In genomic region chr2:35508597-35509342, GRCm38 (mm10) we compare ENCODE assay signal across 8 mouse cellular contexts. TPM values are rescaled to one million over a fixed set of nuclear protein-coding genes. Genes with fewer than 3 reads are reported as not detected.
DNase-seq lines count a peak whose midpoint lies in the region; ATAC-seq lines count a peak whose summit lies in the region.

No protein-coding gene starts in this region.

- no peak overlapping the region for H3K9ac ChIP-seq in hindbrain, embryonic 13.5 days
- H3K9ac ChIP-seq in hindbrain, embryonic 11.5 days (ENCODE audit: low read depth, low read length), result no peak overlapping the region
- no peak overlapping the region for H3K9ac ChIP-seq in embryonic facial prominence, embryonic 12.5 days
- H3K9ac ChIP-seq in heart, embryonic 13.5 days, result peak overlapping the region; percentile 58
- no peak overlapping the region for H3K9ac ChIP-seq in liver, embryonic 16.5 days (ENCODE audit: low read depth, low read length)

- H3K27ac ChIP-seq in hindbrain, embryonic 13.5 days, result peak overlapping the region; percentile 66
- H3K27ac ChIP-seq in hindbrain, embryonic 11.5 days (ENCODE audit: low read depth, low read length), result no peak overlapping the region
- H3K27ac ChIP-seq in embryonic facial prominence, embryonic 12.5 days, result peak overlapping the region; percentile 58
- H3K27ac ChIP-seq in heart, embryonic 13.5 days (replicated peaks), result peak overlapping the region; percentile 79
- peak overlapping the region; percentile 39; the same call in 1 of the 2 replicates for H3K27ac ChIP-seq in liver, embryonic 16.5 days (ENCODE audit: low read length)

- H3K4me3 ChIP-seq in hindbrain, embryonic 13.5 days, result no peak overlapping the region
- no peak overlapping the region for H3K4me3 ChIP-seq in hindbrain, embryonic 11.5 days (ENCODE audit: low read depth, low read length)
- no peak overlapping the region for H3K4me3 ChIP-seq in embryonic facial prominence, embryonic 12.5 days
- no peak overlapping the region for H3K4me3 ChIP-seq in heart, embryonic 13.5 days
- no peak overlapping the region for H3K4me3 ChIP-seq in liver, embryonic 16.5 days (ENCODE audit: low read depth, low read length)

- no peak for DNase-seq in hindbrain, embryonic 11.5 days (ENCODE audit: low spot score)
- DNase-seq in kidney, postnatal 36 days, result peak; percentile 71 to 75
- DNase-seq in spleen, postnatal 14 days (ENCODE audit: low spot score in 2 of 2), result no peak

- H3K36me3 ChIP-seq in hindbrain, embryonic 13.5 days, result no peaks in the 10 kb centered on the region
- no peaks in the 10 kb centered on the region for H3K36me3 ChIP-seq in hindbrain, embryonic 11.5 days (ENCODE audit: control insufficient read depth, insufficient read depth, low read length)
- no peaks in the 10 kb centered on the region for H3K36me3 ChIP-seq in embryonic facial prominence, embryonic 12.5 days
- H3K36me3 ChIP-seq in heart, embryonic 13.5 days, result no peaks in the 10 kb centered on the region
- no peaks in the 10 kb centered on the region for H3K36me3 ChIP-seq in liver, embryonic 16.5 days (ENCODE audit: control insufficient read depth, insufficient read depth)

- no peaks in the 10 kb centered on the region for H3K9me3 ChIP-seq in hindbrain, embryonic 13.5 days
- no peaks in the 10 kb centered on the region for H3K9me3 ChIP-seq in hindbrain, embryonic 11.5 days (ENCODE audit: control insufficient read depth, low read length)
- no peaks in the 10 kb centered on the region for H3K9me3 ChIP-seq in embryonic facial prominence, embryonic 12.5 days
- H3K9me3 ChIP-seq in heart, embryonic 13.5 days, result 0 out of 2 replicates have a peak, but pooled peaks cover 3% of the 10 kb centered on the region
- H3K9me3 ChIP-seq in liver, embryonic 16.5 days (replicated peaks; ENCODE audit: control insufficient read depth, low read length), result no peaks in the 10 kb centered on the region

- H3K4me2 ChIP-seq in hindbrain, embryonic 13.5 days, result no peak overlapping the region
- no peak overlapping the region for H3K4me2 ChIP-seq in hindbrain, embryonic 11.5 days (replicated peaks; ENCODE audit: low read depth, low read length)
- no peak overlapping the region for H3K4me2 ChIP-seq in embryonic facial prominence, embryonic 12.5 days (replicated peaks)
- no peak overlapping the region for H3K4me2 ChIP-seq in heart, embryonic 13.5 days
- H3K4me2 ChIP-seq in liver, embryonic 16.5 days (ENCODE audit: low read depth, low read length), result no peak overlapping the region

- ATAC-seq in hindbrain, embryonic 13.5 days (ENCODE audit: low FRiP score), result no peak
- ATAC-seq in hindbrain, embryonic 11.5 days (ENCODE audit: low FRiP score), result no peak
- no peak for ATAC-seq in embryonic facial prominence, embryonic 12.5 days (ENCODE audit: insufficient number of reproducible peaks, insufficient read depth, low FRiP score, low TSS enrichment)
- ATAC-seq in heart, embryonic 13.5 days (ENCODE audit: extremely low read depth, insufficient number of reproducible peaks, low FRiP score, low TSS enrichment), result no peak
- ATAC-seq in liver, embryonic 16.5 days (ENCODE audit: low read depth), result no peak
- ATAC-seq in erythroid progenitor cell, adult 5-6 weeks (replicated peaks; ENCODE audit: low FRiP score, poor library complexity, severe bottlenecking), result no peak

- WGBS in hindbrain, embryonic 13.5 days, result 57% methylated on average over 10 of the region's 10 CpGs
- WGBS in hindbrain, embryonic 11.5 days, result 55% methylated on average over 10 of the region's 10 CpGs
- whole genome bisulfite sequencing in embryonic facial prominence, embryonic 12.5 days, result 25% methylated on average over 10 of the region's 10 CpGs
- WGBS in heart, embryonic 13.5 days, result 21% methylated on average over 10 of the region's 10 CpGs
- WGBS in liver, embryonic 16.5 days (ENCODE audit: insufficient replicate concordance), result 46% methylated on average over 10 of the region's 10 CpGs

- H3K27me3 ChIP-seq in hindbrain, embryonic 13.5 days, result no peaks in the 10 kb centered on the region
- no peaks in the 10 kb centered on the region for H3K27me3 ChIP-seq in hindbrain, embryonic 11.5 days (ENCODE audit: control insufficient read depth, insufficient read depth, low read length)
- H3K27me3 ChIP-seq in embryonic facial prominence, embryonic 12.5 days, result no peaks in the 10 kb centered on the region
- H3K27me3 ChIP-seq in heart, embryonic 13.5 days (replicated peaks), result no peaks in the 10 kb centered on the region
- H3K27me3 ChIP-seq in liver, embryonic 16.5 days (ENCODE audit: control insufficient read depth, insufficient read depth, low read depth, low read length), result no peaks in the 10 kb centered on the region

- peaks cover 34% of the 10 kb centered on the region for H3K4me1 ChIP-seq in hindbrain, embryonic 13.5 days (replicated peaks)
- H3K4me1 ChIP-seq in hindbrain, embryonic 11.5 days (replicated peaks; ENCODE audit: control insufficient read depth, insufficient read depth, low read length), result no peaks in the 10 kb centered on the region
- peaks cover 49% of the 10 kb centered on the region for H3K4me1 ChIP-seq in embryonic facial prominence, embryonic 12.5 days
- H3K4me1 ChIP-seq in heart, embryonic 13.5 days, result peaks cover 84% of the 10 kb centered on the region
- peaks cover 53% of the 10 kb centered on the region for H3K4me1 ChIP-seq in liver, embryonic 16.5 days (ENCODE audit: control insufficient read depth, low read depth, low read length)

RNA-seq across cellular contexts. Expression of gene Ggta1, which starts 45.7 kb away (rescaled TPM):
- polyA plus RNA-seq in hindbrain, embryonic 13.5 days (2015; fragmentation: Nextera tagmentation; extraction: Ambion mirVana), result 6.2 and 6.3 TPM in 2 replicates
- 5.6 and 5.9 TPM in 2 replicates for polyA plus RNA-seq in hindbrain, embryonic 11.5 days (2014; fragmentation: Nextera tagmentation; extraction: Ambion mirVana)
- polyA plus RNA-seq in embryonic facial prominence, embryonic 12.5 days (2016; fragmentation: Nextera tagmentation; extraction: Ambion mirVana), result 9.8 and 10.8 TPM in 2 replicates
- 30.9 and 32.5 TPM in 2 replicates for polyA plus RNA-seq in heart, embryonic 13.5 days (2015; fragmentation: Nextera tagmentation; extraction: Ambion mirVana)
- polyA plus RNA-seq in liver, embryonic 16.5 days (2015; fragmentation: Nextera tagmentation; extraction: Ambion mirVana), result 9.1 and 9.6 TPM in 2 replicates
- total RNA-seq in erythroid progenitor cell, adult 5-6 weeks (2015; ENCODE audit: low replicate concordance), result 12.2 and 14.4 TPM in 2 replicates
- 6.2 and 6.8 TPM in 2 replicates for total RNA-seq in erythroid progenitor cell, adult 5-6 weeks (2017; ENCODE audit: low replicate concordance)

RNA-seq across cellular contexts. Expression of gene Dab2ip, which starts 49.3 kb away (rescaled TPM):
- polyA plus RNA-seq in hindbrain, embryonic 13.5 days (2015; fragmentation: Nextera tagmentation; extraction: Ambion mirVana), result 31.2 and 38.8 TPM in 2 replicates
- polyA plus RNA-seq in hindbrain, embryonic 11.5 days (2014; fragmentation: Nextera tagmentation; extraction: Ambion mirVana), result 37.8 and 47.9 TPM in 2 replicates
- polyA plus RNA-seq in embryonic facial prominence, embryonic 12.5 days (2016; fragmentation: Nextera tagmentation; extraction: Ambion mirVana), result 61.0 and 73.7 TPM in 2 replicates
- polyA plus RNA-seq in heart, embryonic 13.5 days (2015; fragmentation: Nextera tagmentation; extraction: Ambion mirVana), result 40.0 and 48.9 TPM in 2 replicates
- polyA plus RNA-seq in liver, embryonic 16.5 days (2015; fragmentation: Nextera tagmentation; extraction: Ambion mirVana), result 4.9 and 5.1 TPM in 2 replicates
- not detected in 2 replicates for total RNA-seq in erythroid progenitor cell, adult 5-6 weeks (2015; ENCODE audit: low replicate concordance)
- 0.15 and 1.2 TPM in 2 replicates for total RNA-seq in erythroid progenitor cell, adult 5-6 weeks (2017; ENCODE audit: low replicate concordance)

Comparison
In these comparisons a context has a peak if more than half of its experiments do, and no peak if none do; other contexts are left out.
1. DNase-seq: peak in kidney, postnatal 36 days (2 of 2); none in hindbrain, embryonic 11.5 days (single experiment) and spleen, postnatal 14 days (0 of 2).